ENCODE assay signal across 26 mouse cellular contexts in the genomic region with DNA sequence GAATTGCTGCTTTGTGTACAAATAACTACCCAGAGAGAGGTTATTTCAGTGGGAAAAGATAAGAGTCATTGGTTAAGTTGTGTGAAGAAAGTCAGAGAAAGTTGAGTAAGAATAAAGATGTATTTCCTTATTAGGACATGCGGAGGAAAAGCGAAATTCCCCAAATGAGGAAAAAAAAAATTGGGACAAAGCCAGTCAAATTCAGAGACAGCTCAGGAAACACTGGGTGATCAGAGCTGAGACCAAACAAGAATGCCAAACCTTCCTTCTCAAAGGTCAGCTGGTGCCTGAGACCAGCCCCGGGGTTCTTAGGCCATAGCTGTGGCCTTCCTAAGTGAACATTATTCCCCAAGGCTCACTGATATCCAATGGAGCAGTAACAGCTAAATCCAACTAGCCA.
DNase-seq lines count a peak whose midpoint lies in the region; ATAC-seq lines count a peak whose summit lies in the region.
"Had no signal": no experiment of that assay in that cellular context is flagged by ENCODE, and none has a peak within 500 bp of the region (broad histone marks: within the 10 kb centered on the region; RNA-seq: fewer than 3 reads in every experiment).

No protein-coding gene starts in this region.

- H3K27ac ChIP-seq in kidney, embryonic 15.5 days = peak overlapping the region; percentile 72
- peak overlapping the region; percentile 20; the same call in 1 of the 2 replicates for H3K27ac ChIP-seq in lung, embryonic 15.5 days
- H3K27ac ChIP-seq: embryonic facial prominence, embryonic 13.5 days; forebrain, embryonic 12.5 days; forebrain, embryonic 15.5 days; heart, embryonic 15.5 days; hindbrain, embryonic 10.5 days; hindbrain, embryonic 13.5 days had no signal

- H3K9me3 ChIP-seq in kidney, embryonic 15.5 days (replicated peaks) = no peaks in the 10 kb centered on the region
- no peaks in the 10 kb centered on the region for H3K9me3 ChIP-seq in lung, embryonic 15.5 days
- H3K9me3 ChIP-seq: embryonic facial prominence, embryonic 13.5 days; forebrain, embryonic 12.5 days; forebrain, embryonic 15.5 days; heart, embryonic 12.5 days; heart, embryonic 15.5 days; hindbrain, embryonic 10.5 days; hindbrain, embryonic 13.5 days had no signal

- H3K36me3 ChIP-seq in kidney, embryonic 15.5 days = no peaks in the 10 kb centered on the region
- no peaks in the 10 kb centered on the region for H3K36me3 ChIP-seq in lung, embryonic 15.5 days
- H3K36me3 ChIP-seq: embryonic facial prominence, embryonic 13.5 days; forebrain, embryonic 12.5 days; forebrain, embryonic 15.5 days; heart, embryonic 12.5 days; heart, embryonic 15.5 days; hindbrain, embryonic 10.5 days; hindbrain, embryonic 13.5 days had no signal

- no peak overlapping the region for H3K4me2 ChIP-seq in kidney, embryonic 15.5 days
- no peak overlapping the region for H3K4me2 ChIP-seq in lung, embryonic 15.5 days
- H3K4me2 ChIP-seq: embryonic facial prominence, embryonic 13.5 days; forebrain, embryonic 12.5 days; forebrain, embryonic 15.5 days; heart, embryonic 12.5 days; heart, embryonic 15.5 days; hindbrain, embryonic 13.5 days had no signal

- no peak for DNase-seq in kidney, postnatal 14 days
- no peak for DNase-seq in lung, postnatal 36 days
- peak; percentile 21 for DNase-seq in lung, postnatal 25 days (ENCODE audit: low spot score)
- no peak for DNase-seq in lung, postnatal 14 days
- DNase-seq: adrenal gland, adult 2 months; adrenal gland, postnatal 14 days; cerebellum, adult 11 months; cerebellum, adult 2 months; cerebellum, adult 9-11 months; cerebellum, postnatal 25 days; gastrocnemius, postnatal 25 days; heart, adult 18-20 months; heart, postnatal 10 days; heart, postnatal 36 days had no signal

- no peaks in the 10 kb centered on the region for H3K27me3 ChIP-seq in kidney, embryonic 15.5 days
- no peaks in the 10 kb centered on the region for H3K27me3 ChIP-seq in lung, embryonic 15.5 days
- H3K27me3 ChIP-seq: embryonic facial prominence, embryonic 13.5 days; forebrain, embryonic 12.5 days; forebrain, embryonic 15.5 days; heart, embryonic 12.5 days; heart, embryonic 15.5 days; hindbrain, embryonic 13.5 days; Patski had no signal

- no peak overlapping the region for H3K4me3 ChIP-seq in kidney, embryonic 15.5 days (replicated peaks)
- H3K4me3 ChIP-seq in lung, embryonic 15.5 days = no peak overlapping the region
- H3K4me3 ChIP-seq: embryonic facial prominence, embryonic 13.5 days; erythroblast, embryonic 14.5 days; forebrain, embryonic 12.5 days; forebrain, embryonic 15.5 days; heart, embryonic 12.5 days; heart, embryonic 15.5 days; hindbrain, embryonic 10.5 days; hindbrain, embryonic 13.5 days had no signal

- H3K4me1 ChIP-seq in kidney, embryonic 15.5 days = 0 out of 2 replicates have a peak, but pooled peaks cover 2% of the 10 kb centered on the region
- H3K4me1 ChIP-seq in lung, embryonic 15.5 days = peaks cover 35% of the 10 kb centered on the region
- H3K4me1 ChIP-seq: forebrain, embryonic 12.5 days; forebrain, embryonic 15.5 days; heart, embryonic 12.5 days; heart, embryonic 15.5 days; hindbrain, embryonic 10.5 days; hindbrain, embryonic 13.5 days had no signal

- 70% methylated on average over 3 of the region's 3 CpGs for WGBS in kidney, embryonic 15.5 days
- WGBS in lung, embryonic 15.5 days = 60% methylated on average over 3 of the region's 3 CpGs

- H3K9ac ChIP-seq in kidney, embryonic 15.5 days = no peak overlapping the region
- H3K9ac ChIP-seq in lung, embryonic 15.5 days = no peak overlapping the region
- H3K9ac ChIP-seq: embryonic facial prominence, embryonic 13.5 days; forebrain, embryonic 12.5 days; forebrain, embryonic 15.5 days; heart, embryonic 12.5 days; heart, embryonic 15.5 days; hindbrain, embryonic 13.5 days had no signal

- ATAC-seq in kidney, embryonic 15.5 days (replicated peaks; ENCODE audit: low FRiP score) = no peak
- no peak for ATAC-seq in lung, embryonic 15.5 days (ENCODE audit: borderline replicate concordance, extremely low read depth, low FRiP score, low TSS enrichment)
- ATAC-seq: forebrain, embryonic 15.5 days; hindbrain, embryonic 16.5 days; Patski had no signal
